Mouse (Mus musculus): ENCODE results near the gene B3gnt8.

Gene B3gnt8

DNA sequence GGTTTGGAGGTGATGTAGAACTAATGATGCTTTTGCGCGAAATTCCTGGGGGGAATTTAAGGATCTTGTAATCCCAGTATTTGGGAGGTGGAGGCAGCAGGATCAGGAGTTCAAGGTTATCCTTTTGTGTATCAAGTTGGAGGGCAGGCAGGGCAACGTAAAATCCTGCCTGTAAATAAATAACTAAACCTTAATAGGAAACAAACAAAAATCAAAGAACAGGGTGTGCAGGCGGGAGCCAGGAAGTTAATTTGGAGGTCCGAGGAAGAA is 6.8 kb upstream of the B3gnt8 start:
- DNase-seq = no peak

DNA sequence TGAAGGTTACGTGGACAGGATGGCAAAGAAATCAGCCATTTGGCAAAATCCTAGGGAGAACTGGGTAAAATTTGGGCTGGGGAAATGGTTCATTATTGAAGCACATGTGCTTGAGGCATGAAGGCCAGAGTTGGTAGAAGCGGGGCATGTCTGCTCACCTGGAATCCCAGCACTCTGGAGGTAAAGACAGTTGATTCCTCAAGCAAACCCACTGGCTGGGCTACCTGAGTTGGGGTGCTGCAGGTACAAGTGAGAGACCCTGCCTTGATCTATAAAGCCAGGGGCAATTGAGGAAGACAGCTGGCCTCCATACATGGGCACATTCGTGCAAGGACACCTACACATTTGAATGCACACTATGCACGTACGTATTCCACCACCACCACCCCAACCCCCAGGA is 6.4 kb upstream of the B3gnt8 start:
- no peak for DNase-seq

DNA sequence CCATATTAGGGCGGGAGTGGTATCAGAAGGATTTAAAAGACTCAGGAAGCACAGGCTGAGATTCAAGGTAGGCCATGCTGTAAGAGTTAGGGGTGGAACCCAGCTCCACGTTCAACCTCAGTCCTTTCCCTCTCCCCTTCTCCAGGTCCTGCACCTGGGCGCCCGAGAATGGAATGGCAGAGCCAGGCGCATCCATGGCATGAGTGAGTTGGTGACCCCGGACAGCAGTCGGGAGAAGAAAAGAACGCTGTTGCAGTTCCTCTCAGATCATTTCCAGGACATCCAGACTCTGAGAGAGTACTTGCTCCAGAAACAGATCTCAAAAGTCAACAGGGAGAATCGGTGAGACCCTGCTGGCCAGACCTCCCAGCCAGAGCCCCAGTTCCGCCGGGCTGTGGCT is 5.7 kb upstream of the B3gnt8 start:
- no peak for DNase-seq

DNA sequence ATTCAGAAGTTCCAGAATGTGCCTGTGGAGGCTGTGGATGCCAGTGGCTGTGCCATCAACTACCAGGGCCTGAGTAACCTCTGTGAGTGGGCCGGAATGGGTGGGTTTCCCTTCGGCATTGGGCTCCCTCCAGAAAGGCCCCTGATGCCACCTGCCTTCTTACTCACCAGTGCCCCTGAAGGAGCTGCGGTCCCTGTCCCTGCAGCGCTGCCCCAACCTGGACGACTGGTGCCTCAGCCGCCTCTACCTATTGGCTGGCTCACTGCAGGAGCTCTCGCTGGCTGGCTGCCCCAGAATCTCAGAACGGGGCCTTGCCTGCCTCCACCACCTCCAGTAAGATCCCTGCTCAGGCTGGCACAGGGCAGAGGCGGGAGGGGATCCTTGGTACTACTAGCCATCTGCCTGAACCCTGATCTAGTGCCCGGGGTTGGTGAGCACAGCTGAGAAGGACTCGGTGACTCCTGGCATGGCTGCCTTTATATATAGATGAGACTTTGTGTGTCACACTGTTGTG is 2.5 kb upstream of the B3gnt8 start:
- no peak for DNase-seq

DNA sequence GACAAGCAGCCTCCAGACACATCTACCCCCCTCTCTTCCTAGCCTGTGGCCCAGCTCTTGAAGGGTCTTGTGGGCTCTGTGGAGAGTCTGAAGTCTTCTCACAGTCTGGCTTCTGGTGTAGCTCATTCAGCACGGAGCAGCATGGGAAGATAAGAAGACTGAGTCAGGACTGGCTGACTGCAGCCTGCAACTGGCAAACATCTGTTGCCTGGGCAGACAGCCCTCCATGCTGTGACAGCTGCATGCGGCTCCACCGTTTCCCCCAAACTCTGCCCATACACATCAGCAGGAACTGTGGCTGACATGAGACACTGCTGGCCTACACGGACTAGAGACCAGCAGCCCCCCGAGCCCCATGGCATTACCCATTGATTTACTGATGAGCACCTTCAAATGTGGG is 1.6 kb upstream of the B3gnt8 start:
- DNase-seq = no peak

DNA sequence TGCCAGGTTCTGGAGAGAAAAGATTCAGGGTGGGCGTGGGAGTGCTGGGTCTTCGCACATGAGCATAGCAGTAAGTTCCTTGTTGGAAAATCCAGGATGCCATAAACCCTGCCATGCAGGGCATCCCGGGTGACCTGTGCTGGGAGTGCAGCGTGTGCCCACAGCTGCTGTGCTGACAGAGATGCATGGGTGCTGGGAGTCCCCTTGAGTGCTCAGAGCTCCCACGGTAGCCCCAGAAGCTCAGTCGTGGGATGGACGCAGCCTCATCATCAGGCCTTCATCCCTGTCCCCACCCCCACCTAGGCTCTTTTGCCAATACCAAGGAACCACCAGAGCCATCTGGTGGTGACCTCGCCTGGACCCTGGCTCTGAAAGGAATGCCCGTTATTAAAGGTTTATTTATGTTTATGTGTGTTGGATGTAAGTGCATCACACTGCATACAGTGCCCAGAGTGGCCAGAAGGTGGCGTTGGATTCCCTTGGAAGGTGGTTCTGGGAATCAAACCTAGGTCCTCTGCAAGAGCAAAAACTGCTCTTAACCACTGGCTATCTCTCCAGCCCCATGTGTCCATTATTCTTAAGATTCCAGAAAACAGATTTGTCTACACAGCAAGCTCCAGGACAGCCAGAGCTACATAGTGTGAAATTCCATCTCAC is 732 bp upstream of the B3gnt8 start:
- DNase-seq = peak; percentile 56

DNA sequence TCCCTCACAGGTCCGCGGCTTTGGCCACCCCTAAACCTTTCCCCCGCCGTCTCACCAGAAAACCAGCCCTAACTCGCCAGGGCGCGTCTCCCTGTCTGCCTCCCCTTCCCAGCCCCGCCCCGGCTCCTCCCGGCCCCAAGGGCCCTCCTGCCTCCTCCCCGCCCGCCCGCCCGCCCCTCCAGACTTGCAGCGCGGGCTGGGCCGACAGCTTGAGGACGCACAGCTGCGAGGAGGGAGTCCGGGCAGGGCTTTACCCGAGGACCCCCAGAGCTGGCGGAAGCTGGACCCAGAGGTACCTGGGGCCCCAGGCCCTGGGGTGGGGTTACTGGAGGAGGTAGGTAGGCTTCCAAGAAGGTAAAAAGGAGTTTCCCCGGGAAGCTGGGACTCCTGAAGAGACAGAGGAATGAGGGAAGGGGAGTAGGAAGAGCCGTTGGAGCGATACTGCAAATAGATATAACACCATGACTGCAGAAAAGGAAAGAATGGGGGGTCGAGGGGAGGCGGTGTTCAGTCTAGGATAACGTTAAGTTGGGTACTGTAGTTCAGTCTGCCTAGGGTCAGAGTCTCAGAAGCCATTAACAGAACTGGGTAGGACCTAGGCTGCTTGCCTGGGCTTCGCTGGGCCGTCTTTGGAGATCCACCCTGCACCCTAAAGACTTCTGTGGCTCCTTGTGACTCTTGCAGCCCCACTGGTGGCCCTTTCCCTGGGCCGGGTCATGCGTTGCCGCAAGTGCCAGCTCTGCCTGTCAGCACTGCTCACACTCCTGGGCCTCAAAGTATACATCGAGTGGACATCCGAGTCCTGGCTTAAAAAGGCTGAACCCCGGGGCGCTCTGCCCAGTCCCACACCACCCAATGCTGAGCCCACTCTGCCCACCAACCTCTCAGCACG is 1.2 kb downstream of the B3gnt8 start:
- peak; percentile 82 for DNase-seq

DNA sequence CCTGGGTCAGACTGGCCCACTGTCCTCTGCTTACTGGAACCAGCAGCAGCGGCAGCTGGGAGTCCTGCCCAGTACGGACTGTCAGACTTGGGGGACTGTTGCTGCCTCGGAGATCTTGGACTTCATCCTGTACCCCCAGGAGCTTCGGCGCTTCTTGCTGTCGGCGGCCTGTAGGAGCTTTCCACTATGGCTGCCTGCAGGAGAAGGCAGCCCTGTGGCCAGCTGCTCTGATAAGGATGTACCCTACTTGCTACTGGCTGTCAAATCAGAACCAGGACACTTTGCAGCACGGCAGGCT is 1.8 kb downstream of the B3gnt8 start:
- no peak for DNase-seq

DNA sequence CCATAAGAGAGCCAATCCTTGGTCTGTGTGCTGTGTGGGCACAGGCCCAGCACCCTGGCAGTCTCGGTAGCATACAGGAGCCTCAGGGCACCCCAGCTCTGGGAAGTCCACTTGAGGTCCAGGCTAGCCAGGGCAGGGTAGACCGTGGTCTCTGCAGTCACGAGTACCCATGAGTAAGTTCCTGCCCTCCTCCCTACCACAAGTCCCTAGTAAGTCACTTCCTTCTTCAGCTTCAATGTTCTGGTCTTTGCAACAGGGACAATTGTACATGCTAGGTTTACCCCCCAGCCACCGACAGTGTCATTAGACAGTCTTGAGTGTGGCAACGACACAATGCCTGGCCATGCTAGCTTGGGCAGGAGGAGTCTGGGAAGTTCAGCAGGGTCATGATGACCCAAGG is 6.2 kb downstream of the B3gnt8 start:
- peak; percentile 45 for DNase-seq

DNA sequence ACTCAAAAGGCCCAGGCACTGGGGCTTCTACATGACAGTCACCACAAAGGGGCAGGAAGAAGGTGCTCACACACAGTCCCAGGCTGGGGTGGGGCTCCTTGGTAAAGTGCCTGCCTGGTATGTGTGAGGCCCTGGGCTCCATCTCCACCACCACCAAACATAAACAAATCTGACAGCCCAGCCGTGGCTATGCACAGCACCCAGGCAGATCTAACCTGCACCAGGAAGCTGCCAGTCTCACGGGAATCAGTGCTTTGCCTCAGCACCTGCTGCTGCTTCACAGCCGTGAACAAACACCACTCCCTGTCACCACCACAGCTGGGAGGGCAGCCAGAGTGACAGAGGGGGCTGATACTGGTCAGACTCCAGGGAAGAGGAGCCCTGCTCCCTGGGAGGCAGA is 9.9 kb downstream of the B3gnt8 start:
- peak; percentile 59 for DNase-seq

DNA sequence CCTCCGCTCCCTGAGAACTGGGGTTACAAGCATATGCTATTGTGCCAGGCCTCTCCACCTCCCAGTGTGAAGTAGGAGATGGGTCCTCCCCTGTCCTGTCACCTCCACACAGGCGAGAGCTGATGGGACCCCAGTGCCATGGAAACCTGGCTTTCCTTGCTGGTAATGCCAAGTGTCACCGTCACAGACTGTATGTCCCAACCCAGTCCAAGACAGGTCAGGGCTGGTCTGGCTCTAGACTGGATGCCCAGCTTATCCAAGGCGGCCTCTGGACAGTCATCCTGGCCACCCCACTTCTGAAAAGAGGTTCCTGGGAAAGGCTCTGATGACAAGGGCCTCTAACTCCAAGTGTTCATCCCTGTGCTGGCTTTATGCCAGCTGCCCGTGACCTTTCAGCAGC is 10.6 kb downstream of the B3gnt8 start:
- DNase-seq = no peak

DNA sequence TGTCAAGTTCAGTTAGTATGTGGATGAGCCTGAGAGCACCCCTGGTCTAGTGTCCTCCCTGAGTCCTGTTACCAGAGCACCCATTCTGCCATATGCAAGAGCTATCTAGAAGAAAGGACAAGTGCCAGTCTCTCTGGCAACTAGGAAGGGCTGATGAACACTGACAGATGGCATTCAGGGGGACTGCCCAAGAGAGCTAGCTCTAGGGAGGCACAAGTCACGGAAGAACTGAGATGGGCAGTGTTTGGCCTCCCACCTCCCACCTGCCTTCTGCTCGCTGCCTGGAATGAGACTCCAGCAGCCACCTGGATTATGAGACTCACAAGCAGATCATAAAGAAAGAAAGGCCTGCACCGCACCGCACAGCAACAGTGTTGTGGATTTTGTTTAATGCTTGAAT is 13.3 kb downstream of the B3gnt8 start:
- no peak for DNase-seq

DNA sequence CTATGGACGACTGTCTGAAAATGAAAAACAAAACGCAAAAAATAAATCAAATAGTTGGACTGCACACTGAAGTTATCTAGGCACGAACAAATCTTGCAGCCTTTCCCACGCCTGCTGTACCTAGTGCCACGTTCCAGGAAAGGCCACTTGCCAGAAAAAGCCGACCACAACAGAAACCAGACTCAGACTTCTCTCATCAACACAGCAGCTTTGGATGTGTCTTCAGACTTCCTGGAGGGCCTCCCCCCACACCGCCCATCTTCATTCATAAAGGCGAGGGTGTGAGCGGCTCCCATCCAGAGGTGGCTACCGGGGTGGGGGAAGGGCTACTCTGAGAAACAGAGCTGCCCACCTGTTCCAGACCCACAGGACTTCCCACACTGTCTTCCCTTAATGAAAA is 17.7 kb downstream of the B3gnt8 start:
- no peak for DNase-seq

DNA sequence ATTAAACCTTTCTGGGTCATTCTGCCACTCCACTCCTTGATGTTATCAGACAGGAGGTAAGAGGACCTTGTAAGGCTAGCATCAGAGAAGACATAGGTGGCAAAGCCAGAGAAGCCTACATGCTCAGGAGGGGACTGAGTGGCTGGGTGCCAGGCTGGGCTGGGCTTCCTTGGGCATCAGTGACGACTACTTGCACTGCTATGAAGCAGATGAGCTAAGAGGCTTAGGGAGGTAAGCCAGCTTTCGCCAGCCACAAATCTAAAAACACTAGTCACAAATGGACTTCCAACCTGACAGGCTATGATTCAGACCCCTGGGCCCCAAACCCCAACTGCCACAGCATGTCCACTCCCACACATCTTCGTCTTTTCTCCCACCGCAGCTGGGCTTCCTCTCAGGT is 18.2 kb downstream of the B3gnt8 start:
- no peak for DNase-seq

DNA sequence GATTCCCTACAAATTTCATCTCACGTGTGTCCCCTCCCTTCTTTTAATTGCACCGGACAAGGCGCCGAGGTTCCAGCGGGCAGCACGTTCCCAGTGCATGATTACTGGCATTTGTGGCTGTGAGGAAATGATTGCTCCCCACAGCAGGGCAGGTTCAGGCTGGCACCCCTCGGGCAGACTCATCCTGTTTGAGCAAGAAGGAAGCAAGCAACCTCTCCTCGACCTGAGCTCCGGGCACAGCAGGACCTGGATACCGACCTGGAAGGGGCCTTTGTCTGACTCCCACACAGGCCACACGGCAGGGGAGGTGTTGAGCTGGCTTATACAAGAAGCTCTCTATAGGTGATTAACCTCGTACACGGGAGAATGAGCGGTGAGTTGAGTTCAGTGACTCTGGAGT is 18.6 kb downstream of the B3gnt8 start:
- DNase-seq = no peak

DNA sequence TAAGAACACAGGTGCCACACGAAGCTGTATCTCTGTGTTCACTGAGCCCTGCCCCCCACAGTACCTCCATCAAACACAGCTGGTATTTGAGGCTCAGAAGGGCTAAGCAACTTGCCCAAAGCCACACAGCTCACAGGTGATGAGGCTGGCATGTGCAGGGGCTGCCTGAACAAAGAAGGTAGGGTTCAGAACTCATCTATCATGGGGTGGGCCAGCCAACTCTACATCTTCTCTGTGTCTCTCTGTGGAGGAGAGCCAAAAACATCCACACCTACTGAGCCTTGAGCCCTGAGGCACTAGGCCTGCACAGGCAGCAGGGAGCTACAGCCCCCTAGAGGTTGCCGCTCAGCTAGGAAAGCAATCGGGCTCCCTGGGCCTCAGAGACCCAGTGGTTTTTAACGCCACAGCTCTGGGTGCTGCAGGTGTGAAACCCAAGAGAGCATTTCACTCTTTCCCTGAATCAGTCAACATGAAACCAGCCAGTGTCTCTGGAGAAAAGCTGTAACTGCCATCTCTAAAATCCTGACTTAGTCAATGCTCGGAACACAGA is 21.2 kb downstream of the B3gnt8 start:
- peak; percentile 39 for DNase-seq

DNA sequence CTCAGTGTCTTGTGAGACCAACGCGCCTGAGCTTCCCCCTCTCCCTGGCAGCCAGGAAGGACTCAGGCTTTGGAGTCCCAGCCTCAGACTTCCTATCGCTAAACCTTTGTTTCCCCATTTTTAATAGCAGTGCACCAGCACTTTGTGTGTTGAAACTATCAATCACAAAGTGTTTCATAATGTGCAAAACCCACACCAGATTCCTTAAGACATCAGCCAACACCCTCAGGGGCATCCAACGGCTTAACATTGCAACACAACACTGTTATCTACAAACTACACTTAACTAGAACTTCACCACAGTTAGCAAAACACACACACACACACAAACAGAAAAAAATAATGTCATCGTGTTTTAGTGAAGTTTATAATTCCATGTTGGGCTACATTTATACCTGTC is 23.4 kb downstream of the B3gnt8 start:
- peak; percentile 44 for DNase-seq

DNA sequence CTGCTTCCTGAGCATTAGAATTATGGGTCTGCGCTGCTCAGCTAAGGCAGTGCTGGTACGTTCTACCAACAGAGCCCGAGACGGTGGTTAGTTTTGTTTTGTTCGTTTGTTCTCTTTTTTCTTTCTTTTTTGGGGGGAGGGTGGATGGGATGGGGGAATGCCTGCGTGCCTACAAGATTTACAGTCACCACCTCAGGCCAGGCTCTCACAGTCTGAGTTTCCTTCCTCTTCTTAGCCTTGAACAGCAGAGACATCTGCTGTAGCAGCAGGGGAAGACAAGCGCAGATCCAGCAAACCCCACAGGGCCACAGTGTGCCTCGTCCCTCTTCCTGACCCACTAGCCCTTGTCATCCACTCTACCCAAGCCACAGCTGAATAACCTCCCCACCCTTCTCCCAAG is 24.8 kb downstream of the B3gnt8 start:
- peak; percentile 47 for DNase-seq

DNA sequence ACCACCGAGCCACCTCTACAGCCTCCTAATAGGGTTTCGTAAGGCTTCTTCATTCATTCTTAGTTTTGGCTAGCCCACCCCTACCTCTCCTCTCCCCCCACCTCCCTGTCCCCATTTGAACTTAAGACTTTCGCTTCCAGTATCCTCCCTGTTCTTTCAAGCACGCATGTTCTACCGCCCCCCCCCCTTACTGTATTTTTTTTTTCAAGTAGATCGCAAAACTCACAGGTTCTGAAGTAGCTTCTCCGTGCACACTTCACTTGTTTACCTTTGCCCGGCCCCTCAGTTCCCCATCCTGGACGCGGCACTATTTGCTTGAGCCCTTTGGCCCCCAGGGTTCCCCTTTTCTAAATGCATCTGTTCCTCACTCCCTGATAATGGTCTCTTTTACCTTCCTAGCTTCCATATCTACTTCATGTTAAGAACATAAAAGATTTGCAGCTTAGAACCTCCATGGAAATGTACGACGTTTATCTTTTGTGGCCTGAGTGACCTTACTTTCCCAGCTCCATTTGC is 25.8 kb downstream of the B3gnt8 start:
- peak; percentile 36 for DNase-seq

DNA sequence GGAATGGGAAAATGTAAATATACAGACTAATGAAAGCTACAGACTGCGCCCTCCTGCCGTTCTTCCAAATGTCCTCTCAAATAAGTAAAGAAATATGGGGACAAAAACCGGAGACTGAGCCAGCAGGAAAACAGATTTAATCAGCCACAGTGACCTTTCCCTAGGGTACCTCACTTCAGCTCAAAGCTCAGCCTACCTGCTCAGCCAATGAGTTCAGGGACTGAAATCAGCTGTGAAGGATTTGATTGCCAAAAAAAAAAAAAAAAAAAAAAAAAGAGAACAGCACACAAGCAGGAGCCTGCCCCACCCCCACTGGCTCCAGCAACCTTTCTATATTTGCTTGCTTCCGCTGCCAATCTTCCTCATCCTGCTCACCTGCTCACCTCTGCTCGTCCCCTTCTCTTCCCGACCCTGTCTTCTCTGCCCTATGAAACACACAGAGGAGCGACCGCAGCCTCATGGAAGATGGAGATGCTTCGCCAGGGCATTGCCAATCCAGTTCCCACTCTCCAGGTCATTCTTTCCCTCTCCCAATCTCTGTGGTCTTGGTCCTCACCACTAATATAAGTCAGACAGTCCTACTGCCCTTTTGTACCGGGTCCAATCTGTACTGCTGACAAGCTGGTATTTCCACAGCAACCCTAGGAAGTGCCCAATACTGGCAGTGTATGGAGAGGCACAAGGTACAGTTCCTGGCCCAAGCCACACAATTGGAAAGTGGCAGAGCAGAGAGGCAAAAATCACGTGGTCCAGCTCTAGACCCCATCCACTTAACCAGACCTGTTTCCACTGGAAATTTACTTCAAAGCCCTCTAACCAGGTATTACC is 29.4 kb downstream of the B3gnt8 start:
- DNase-seq = no peak

DNA sequence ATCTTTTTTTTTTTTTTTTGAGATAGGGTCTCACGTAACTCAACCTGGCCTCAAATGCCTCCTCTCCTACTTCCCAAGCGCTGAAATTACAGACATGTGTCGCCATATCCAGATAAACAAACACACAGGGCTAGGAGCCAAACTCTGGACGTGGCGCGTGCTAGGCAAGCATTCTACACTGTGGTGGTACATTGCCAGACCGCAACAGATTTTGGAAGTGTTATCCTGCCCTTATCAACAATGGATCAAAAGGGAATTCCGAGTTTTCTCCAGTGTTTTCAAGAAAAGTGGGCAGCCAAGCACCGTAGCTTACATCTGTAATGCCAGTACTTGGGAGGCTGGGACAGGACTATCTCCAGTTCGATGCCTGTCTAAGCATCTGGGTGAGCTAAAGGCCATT is 31.3 kb downstream of the B3gnt8 start:
- DNase-seq = no peak

DNA sequence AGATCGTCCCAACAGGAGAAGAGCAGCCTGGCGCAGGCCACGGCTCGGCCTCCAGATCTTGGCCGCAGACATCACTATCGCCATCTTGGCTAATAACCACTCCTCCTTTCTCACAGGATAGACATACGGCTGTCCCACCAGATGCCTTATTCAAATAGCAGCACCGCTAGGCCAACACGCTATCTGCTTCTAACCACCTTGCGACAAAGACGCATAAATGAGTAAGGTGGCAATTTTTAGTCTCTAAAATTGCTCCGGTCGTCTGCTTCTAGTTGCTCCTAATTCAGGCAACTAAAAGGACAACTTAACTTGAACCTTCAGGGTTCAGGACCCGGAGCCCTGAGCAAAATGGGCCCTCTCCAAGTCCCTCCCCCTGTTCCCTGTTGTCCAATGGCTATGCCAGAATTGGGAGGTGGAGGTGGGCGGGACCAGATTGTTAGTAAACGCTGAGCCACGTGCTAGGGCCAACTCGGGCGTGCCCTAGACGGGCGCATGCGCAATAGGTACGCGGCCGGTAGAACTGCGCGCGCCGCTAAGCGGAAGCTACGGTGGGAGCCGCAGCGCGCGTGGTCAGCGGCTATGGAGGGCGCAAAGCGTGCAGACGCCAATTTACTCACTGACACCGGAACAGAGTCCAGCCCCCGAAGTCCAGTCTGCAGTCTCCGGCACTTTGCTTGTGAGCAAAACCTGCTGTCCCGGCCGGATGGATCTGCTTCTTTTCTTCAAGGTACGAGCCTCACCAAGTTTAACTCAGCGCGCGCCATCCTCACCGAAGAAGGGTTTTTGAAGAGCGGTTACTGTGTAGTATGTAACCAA is 32.4 kb downstream of the B3gnt8 start, which contains the start of the genes Bckdha and Exosc5:
Bckdha (minus strand) TSS at position 325 of the 816 bp plus-strand sequence.
Exosc5 (plus strand) TSS at position 508 of the 816 bp plus-strand sequence.
- DNase-seq = peak; percentile 100

Measured in lung, postnatal 36 days (tissue).